Mouse (Mus musculus) heart, embryonic 12.5 days (tissue): ENCODE data around the gene Cldnd2. TPM values are rescaled to one million over a fixed set of nuclear protein-coding genes. Genes with fewer than 3 reads are reported as not detected.

Source experiments
- ATAC-seq: fragments of 200-750 bp; cut with Nextera tagmentation; 2 replicates; pipeline ENCODE4 v1.8.0; 2017; ENCODE audit warnings: moderate TSS enrichment, moderate library complexity; ENCODE audit not compliant: insufficient number of reproducible peaks, low FRiP score
- H3K27ac ChIP-seq: fragments of 300-500 bp; sonication (generic); 2 replicates; pipeline ENCODE4 v1.5.1; 2016; ENCODE audit warnings: mild to moderate bottlenecking, moderate library complexity; ENCODE audit not compliant: poor library complexity, severe bottlenecking
- H3K27me3 ChIP-seq: fragments of 300-500 bp; sonication (generic); replicated peaks from 2 replicates; pipeline ENCODE4 v1.6.1; 2016; ENCODE audit warnings: mild to moderate bottlenecking, moderate library complexity
- H3K36me3 ChIP-seq: fragments of 300-500 bp; sonication (generic); 2 replicates; pipeline ENCODE4 v1.6.1; 2016; ENCODE audit warnings: mild to moderate bottlenecking, moderate library complexity
- H3K4me1 ChIP-seq: fragments of 300-500 bp; sonication (generic); replicated peaks from 2 replicates; pipeline ENCODE4 v1.6.1; 2016; ENCODE audit warnings: mild to moderate bottlenecking
- H3K4me2 ChIP-seq: fragments of 300-500 bp; sonication (generic); 2 replicates; pipeline ENCODE4 v1.6.1; 2016; ENCODE audit warnings: mild to moderate bottlenecking, moderate library complexity
- H3K4me3 ChIP-seq: fragments of 300-500 bp; sonication (generic); 2 replicates; pipeline ENCODE4 v1.5.1; 2016; ENCODE audit warnings: mild to moderate bottlenecking
- H3K9ac ChIP-seq: fragments of 300-500 bp; sonication (generic); 2 replicates; pipeline ENCODE4 v1.6.1; 2016; ENCODE audit warnings: mild to moderate bottlenecking, moderate library complexity
- H3K9me3 ChIP-seq: fragments of 300-500 bp; sonication (generic); replicated peaks from 2 replicates; pipeline ENCODE4 v1.6.1; 2016; ENCODE audit warnings: mild to moderate bottlenecking, moderate library complexity
- WGBS: fragments of 180-500 bp; shearing (Covaris S2); methylation state at CpG from one replicate; pipeline ENCODE4 v1.1.7; 2016; 5-methylcytosine and 5-hydroxymethylcytosine counted together
- polyA plus RNA-seq: library from polyadenylated mRNA; unstranded; fragments of >200 nt; fragmentation: Nextera tagmentation; extraction: Ambion mirVana; gene quantifications from 2 replicates; pipeline ENCODE4 v1.2.1, GENCODE M21; 2016

The Cldnd2 gene
- polyA plus RNA-seq, 1 experiment from 2014 or later, result not detected

- Histone ChIP-seq H3K4me3 (no peak overlapping the region), H3K4me2 (no peak overlapping the region), H3K27ac (no peak overlapping the region), H3K9ac (no peak overlapping the region), H3K9me3 (no peaks in the 10 kb centered on the region; the same call in 1 of the 2 replicates), H3K27me3 (peaks cover 44% of the 10 kb centered on the region), H3K36me3 (no peaks in the 10 kb centered on the region), H3K4me1 (peaks cover 6% of the 10 kb centered on the region)
- no peak for ATAC-seq
- WGBS, result 32% methylated on average over 8 of the region's 8 CpGs
Measured at GRCm38 (mm10) chr7:43470373-43470772, 29.8 kb downstream of the Cldnd2 start.

- ATAC-seq, result no peak
- no peak overlapping the region for H3K27ac ChIP-seq
- 9% methylated on average over 23 of the region's 23 CpGs for WGBS
- H3K36me3 ChIP-seq, result no peaks in the 10 kb centered on the region
- H3K27me3 ChIP-seq, result peaks cover 75% of the 10 kb centered on the region
- H3K4me3 ChIP-seq, result no peak overlapping the region
- H3K9ac ChIP-seq, result no peak overlapping the region
- peaks cover 12% of the 10 kb centered on the region for H3K4me1 ChIP-seq
- no peaks in the 10 kb centered on the region for H3K9me3 ChIP-seq
- H3K4me2 ChIP-seq, result no peak overlapping the region
Measured at GRCm38 (mm10) chr7:43475706-43476105, 35.1 kb downstream of the Cldnd2 start.

- Histone ChIP-seq H3K4me3 (0 out of 2 replicates have a peak overlapping the region, but pooled peaks have one; percentile 3), H3K36me3 (no peaks in the 10 kb centered on the region), H3K9ac (0 out of 2 replicates have a peak overlapping the region, but pooled peaks have one; percentile 15), H3K4me2 (peak overlapping the region; percentile 29), H3K27ac (no peak overlapping the region), H3K4me1 (peaks cover 12% of the 10 kb centered on the region), H3K9me3 (no peaks in the 10 kb centered on the region), H3K27me3 (peaks cover 75% of the 10 kb centered on the region)
- 2% methylated on average over 13 of the region's 13 CpGs for WGBS
- no peak for ATAC-seq
Measured at GRCm38 (mm10) chr7:43476376-43476775, 35.8 kb downstream of the Cldnd2 start.

- Histone ChIP-seq H3K9ac (no peak overlapping the region), H3K4me1 (peaks cover 13% of the 10 kb centered on the region), H3K4me3 (no peak overlapping the region), H3K9me3 (no peaks in the 10 kb centered on the region), H3K27ac (no peak overlapping the region), H3K36me3 (no peaks in the 10 kb centered on the region), H3K27me3 (peaks cover 41% of the 10 kb centered on the region), H3K4me2 (no peak overlapping the region)
- ATAC-seq, result no peak
- WGBS, result 53% methylated on average over 3 of the region's 3 CpGs
Measured at GRCm38 (mm10) chr7:43481191-43481590, 40.6 kb downstream of the Cldnd2 start.

GRCm38 (mm10) chr7:43482090-43482716 is 41.6 kb downstream of the Cldnd2 start:
- Histone ChIP-seq H3K4me2 (no peak overlapping the region), H3K4me3 (no peak overlapping the region), H3K4me1 (peaks cover 5% of the 10 kb centered on the region), H3K9ac (no peak overlapping the region), H3K27ac (no peak overlapping the region), H3K27me3 (peaks cover 38% of the 10 kb centered on the region), H3K9me3 (no peaks in the 10 kb centered on the region), H3K36me3 (no peaks in the 10 kb centered on the region)
- WGBS, result 61% methylated on average over 8 of the region's 8 CpGs
- no peak for ATAC-seq

- Histone ChIP-seq H3K27ac (no peak overlapping the region), H3K36me3 (no peaks in the 10 kb centered on the region), H3K4me3 (no peak overlapping the region), H3K9ac (no peak overlapping the region), H3K4me1 (peaks cover 5% of the 10 kb centered on the region), H3K9me3 (no peaks in the 10 kb centered on the region), H3K4me2 (no peak overlapping the region), H3K27me3 (peaks cover 38% of the 10 kb centered on the region)
- 12% methylated on average over 10 of the region's 10 CpGs for WGBS
- ATAC-seq, result no peak
Measured at GRCm38 (mm10) chr7:43483236-43483635, 42.7 kb downstream of the Cldnd2 start.

- Histone ChIP-seq H3K27ac (no peak overlapping the region), H3K27me3 (peaks cover 66% of the 10 kb centered on the region), H3K36me3 (no peaks in the 10 kb centered on the region), H3K9ac (no peak overlapping the region), H3K4me3 (no peak overlapping the region), H3K4me2 (no peak overlapping the region), H3K9me3 (no peaks in the 10 kb centered on the region; the same call in 1 of the 2 replicates), H3K4me1 (peaks cover 10% of the 10 kb centered on the region; the same call in 1 of the 2 replicates)
- WGBS, result 34% methylated on average over 5 of the region's 5 CpGs
- no peak for ATAC-seq
Measured at GRCm38 (mm10) chr7:43488646-43489045, 48.1 kb downstream of the Cldnd2 start.

GRCm38 (mm10) chr7:43489631-43490125 is 49.1 kb downstream of the Cldnd2 start, which contains the start of gene Iglon5:
Gene Iglon5, minus strand, starts transcription at chr7:43490075.
- Histone ChIP-seq H3K9me3 (no peaks in the 10 kb centered on the region; the same call in 1 of the 2 replicates), H3K9ac (peak within 1 kb of the TSS; percentile 44; the same call in 1 of the 2 replicates), H3K27me3 (peaks cover 70% of the 10 kb centered on the region), H3K4me3 (peak within 1 kb of the TSS; percentile 56), H3K4me2 (peak within 1 kb of the TSS; percentile 82), H3K4me1 (peaks cover 10% of the 10 kb centered on the region; the same call in 1 of the 2 replicates), H3K36me3 (no peaks in the 10 kb centered on the region), H3K27ac (no peak within 1 kb of the TSS)
- WGBS, result 3% methylated on average over 19 of the region's 41 CpGs
- ATAC-seq, result 0 out of 2 replicates have a peak, but pooled peaks have one; percentile 50

GRCm38 (mm10) chr7:43490182-43490584 is 49.6 kb downstream of the Cldnd2 start:
- Histone ChIP-seq H3K9ac (peak overlapping the region; percentile 44; the same call in 1 of the 2 replicates), H3K4me1 (peaks cover 10% of the 10 kb centered on the region; the same call in 1 of the 2 replicates), H3K27me3 (peaks cover 74% of the 10 kb centered on the region), H3K4me2 (peak overlapping the region; percentile 82), H3K36me3 (no peaks in the 10 kb centered on the region), H3K27ac (no peak overlapping the region), H3K4me3 (peak overlapping the region; percentile 56), H3K9me3 (no peaks in the 10 kb centered on the region; the same call in 1 of the 2 replicates)
- 2% methylated on average over 6 of the region's 13 CpGs for WGBS
- peak; percentile 46 for ATAC-seq

GRCm38 (mm10) chr7:43490861-43491260 is 50.3 kb downstream of the Cldnd2 start:
- Histone ChIP-seq H3K27me3 (peaks cover 81% of the 10 kb centered on the region), H3K4me3 (no peak overlapping the region)
- 54% methylated on average over 9 of the region's 9 CpGs for WGBS

More at GRCm38 (mm10) chr7:43490861-43491260, 50.3 kb downstream of the Cldnd2 start:
- Histone ChIP-seq H3K9ac (no peak overlapping the region), H3K4me2 (no peak overlapping the region), H3K27ac (no peak overlapping the region), H3K9me3 (no peaks in the 10 kb centered on the region; the same call in 1 of the 2 replicates), H3K36me3 (no peaks in the 10 kb centered on the region), H3K4me1 (peaks cover 10% of the 10 kb centered on the region; the same call in 1 of the 2 replicates)
- no peak for ATAC-seq
